Mouse (Mus musculus) heart, postnatal 4 days (tissue): Measurements from ENCODE around the gene Ablim1. TPM values are rescaled to one million over a fixed set of nuclear protein-coding genes. Genes with fewer than 3 reads are reported as not detected.

ENCODE experiments used
- DNase-seq: peaks from one replicate; pipeline ENCODE4 v3.0.0; 2021
- total RNA-seq, 2 experiments: library from RNA; stranded (reverse); gene quantifications; 2 replicates each; pipeline ENCODE4 v1.2.3; 2021

Ablim1 gene
- total RNA-seq, 2 experiments from 2014 or later = 312 to 353 TPM

GRCm38 (mm10) chr19:57057568-57057967, 257.2 kb downstream of the Ablim1 start:
- no peak for DNase-seq

- DNase-seq = no peak
Measured at GRCm38 (mm10) chr19:57055215-57056120, 259.3 kb downstream of the Ablim1 start.

- no peak for DNase-seq
Measured at GRCm38 (mm10) chr19:57052959-57053358, 261.8 kb downstream of the Ablim1 start.

DNA sequence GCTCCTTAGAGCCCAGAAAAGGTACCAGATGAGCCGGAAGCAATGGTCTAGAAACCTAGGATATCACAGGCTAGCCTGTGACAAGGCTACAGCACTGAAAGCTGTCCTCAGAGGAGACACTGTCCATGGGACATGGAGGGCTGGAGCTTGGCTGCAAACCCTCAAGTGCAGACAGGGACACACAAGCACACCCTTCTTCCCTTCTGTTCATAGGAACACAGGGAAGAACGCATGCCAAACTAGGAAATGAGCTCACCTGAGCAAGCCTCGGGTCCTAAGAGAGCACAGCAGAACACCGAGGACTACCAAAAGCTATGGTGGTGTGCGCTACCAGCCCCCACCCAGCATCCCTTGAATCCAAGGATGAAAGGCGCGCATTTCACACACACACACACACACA, 262.7 kb downstream of the Ablim1 start:
- no peak for DNase-seq

- no peak for DNase-seq
Measured at GRCm38 (mm10) chr19:57049592-57050090, 265.1 kb downstream of the Ablim1 start.

GRCm38 (mm10) chr19:57047671-57048320, 266.9 kb downstream of the Ablim1 start:
- DNase-seq = no peak

GRCm38 (mm10) chr19:57039258-57039657, 275.5 kb downstream of the Ablim1 start:
- DNase-seq = peak; percentile 42

GRCm38 (mm10) chr19:57036860-57037259, 277.9 kb downstream of the Ablim1 start:
- no peak for DNase-seq

DNA sequence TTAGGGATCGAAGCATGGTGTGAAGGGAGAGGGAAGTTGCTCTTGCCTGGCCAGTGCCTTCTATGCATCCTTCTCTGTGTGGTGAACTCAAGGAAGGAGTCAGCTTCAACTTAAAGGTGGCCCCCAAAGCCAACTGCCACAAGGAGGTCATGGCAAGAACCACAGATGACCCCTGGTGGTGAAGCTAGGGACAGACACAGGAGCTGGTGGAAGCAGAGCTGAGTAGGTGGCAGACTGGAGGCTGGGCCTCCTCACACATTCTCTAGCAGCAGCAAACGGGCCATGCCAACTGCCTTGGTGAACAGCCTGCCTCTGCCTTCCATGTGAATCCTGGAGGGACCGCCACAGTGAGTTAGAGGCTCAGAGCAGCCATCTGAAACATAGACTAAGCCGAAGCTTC, 283.1 kb downstream of the Ablim1 start:
- DNase-seq = peak; percentile 82

DNA sequence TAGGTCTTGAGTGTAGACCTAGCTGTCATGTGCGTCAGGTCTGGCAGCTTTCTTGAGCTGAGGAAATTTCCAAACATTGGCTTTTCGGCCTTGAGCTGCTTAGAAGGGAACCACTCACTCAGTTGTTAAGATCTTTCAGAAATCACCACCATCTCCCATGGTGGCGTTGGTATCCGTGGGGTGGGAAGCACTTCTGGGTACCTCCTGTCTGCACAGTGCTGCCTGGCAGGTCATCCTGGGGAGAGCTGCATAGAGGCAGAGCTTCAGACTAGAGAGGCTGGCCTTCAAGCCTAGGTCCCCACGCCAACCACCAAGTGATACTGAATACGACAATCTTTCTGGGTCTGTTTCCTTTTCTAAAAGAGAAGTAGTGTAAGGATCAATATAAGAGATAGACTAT, 285.3 kb downstream of the Ablim1 start:
- DNase-seq = no peak

DNA sequence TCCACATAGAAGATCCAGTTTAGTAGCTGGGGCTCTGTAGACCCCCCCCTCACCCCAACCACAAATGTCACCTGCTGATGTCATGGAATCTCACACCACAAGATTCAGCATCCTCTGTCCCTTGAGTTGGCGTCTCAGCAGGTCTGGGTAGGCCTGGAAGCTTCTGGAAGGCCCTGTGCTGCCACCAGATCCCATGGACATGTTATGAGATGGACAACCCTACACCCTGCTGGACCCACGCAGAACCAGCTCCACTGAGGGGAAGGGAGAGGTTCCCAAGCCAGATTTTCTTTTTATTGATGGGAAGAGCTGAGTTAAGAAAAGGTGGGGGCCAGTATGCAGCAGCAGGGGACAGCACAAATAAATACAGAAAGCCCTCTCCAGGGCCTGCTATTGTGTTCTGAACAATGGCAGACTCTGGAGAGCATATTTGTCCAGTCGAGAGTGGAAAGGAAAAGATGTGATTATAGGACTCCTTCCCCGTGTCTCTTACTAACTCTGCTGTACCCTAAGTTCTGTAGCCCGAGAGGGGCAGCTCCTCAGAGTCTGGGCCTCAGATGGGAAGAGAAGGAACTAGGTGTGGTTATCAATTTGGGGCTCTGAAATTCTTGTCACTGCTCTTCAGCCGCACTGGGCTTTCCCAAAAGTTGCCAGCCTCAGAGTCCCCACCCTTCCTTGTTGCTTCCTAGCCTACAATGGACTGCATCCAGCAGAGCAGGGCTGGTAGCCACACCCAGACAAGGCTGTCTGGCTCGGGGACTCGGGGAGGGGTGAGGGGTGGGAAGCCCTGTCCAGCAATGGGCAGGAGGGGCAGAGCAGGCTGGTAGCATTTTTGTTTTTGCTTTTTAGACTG, 286.2 kb downstream of the Ablim1 start:
- peak; percentile 44 for DNase-seq

DNA sequence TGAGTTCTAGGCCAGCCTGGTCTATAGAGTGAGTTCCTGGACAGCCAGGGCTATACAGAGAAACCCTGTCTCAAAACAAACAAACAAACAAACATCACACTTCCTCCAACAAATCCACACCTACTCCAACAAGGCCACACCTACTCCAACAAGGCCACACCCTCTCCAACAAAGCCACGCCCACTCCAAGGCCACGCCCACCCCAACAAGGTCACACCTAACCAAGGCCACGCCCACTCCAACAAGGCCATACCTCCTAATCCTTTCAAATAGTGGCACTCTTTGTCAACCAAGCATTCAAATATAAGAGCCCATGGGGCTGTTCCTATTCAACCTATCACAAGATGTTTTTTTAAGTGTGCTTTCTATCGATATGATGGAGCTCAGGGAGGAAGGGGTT, 288.2 kb downstream of the Ablim1 start:
- no peak for DNase-seq

GRCm38 (mm10) chr19:57017785-57018179, 296.9 kb downstream of the Ablim1 start:
- DNase-seq = no peak

DNA sequence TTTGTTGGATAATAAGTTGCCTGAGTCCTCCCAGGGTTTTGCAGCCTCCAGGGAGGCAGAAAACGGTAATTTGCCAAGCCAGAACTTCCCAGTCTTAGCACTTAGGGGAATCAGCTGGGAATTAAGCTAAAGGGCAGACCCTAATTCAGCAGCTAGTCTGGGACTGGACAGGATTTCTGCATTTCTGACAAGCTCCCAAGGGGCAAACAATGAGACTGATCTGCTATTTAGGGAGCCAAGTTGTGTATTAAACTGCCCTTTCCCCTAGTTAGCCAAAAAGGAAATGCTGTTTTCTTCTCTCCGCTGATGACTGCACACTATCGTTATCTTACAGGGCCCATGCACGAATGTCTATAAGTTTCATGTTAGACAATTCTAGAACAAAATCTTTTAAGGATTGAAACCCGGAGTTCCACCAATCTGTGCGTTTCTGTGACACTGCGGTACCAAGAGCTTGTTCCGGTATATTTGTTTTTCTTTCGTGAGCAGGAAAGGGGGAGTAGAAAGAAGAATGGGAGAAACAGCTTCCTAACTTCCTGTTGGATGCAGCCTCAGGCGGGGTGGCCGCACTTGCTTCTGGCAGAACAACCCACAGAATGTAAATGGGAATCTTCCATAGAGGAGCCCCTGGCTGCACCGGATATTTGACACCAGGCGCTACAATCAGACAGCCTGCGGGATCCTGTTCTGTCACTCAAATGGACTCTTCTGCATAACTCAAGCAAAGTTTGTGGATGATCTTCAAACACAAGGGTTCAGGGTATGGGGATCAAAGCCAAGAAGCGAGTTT, 297.5 kb downstream of the Ablim1 start:
- no peak for DNase-seq

DNA sequence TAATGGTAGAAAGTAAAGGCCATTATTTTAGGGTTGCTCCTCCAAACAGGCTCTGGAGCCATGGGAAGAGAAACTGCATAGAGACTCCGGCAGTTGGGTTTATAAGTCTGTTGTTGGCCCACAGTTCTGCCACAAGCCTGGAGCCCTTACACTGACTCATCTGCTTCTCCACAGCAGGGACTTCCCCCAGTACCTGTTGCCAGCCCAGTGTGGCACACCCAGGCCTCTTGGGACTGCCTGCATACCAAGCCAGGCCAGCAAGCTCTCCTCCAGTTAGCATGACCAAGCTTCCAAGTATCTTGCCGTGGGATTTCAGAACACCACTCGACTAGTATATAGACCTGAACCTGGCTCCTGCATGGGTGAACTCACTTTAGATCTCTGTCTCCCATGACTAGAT, 299.9 kb downstream of the Ablim1 start:
- DNase-seq = no peak

GRCm38 (mm10) chr19:57013271-57013677, 301.4 kb downstream of the Ablim1 start:
- no peak for DNase-seq

DNA sequence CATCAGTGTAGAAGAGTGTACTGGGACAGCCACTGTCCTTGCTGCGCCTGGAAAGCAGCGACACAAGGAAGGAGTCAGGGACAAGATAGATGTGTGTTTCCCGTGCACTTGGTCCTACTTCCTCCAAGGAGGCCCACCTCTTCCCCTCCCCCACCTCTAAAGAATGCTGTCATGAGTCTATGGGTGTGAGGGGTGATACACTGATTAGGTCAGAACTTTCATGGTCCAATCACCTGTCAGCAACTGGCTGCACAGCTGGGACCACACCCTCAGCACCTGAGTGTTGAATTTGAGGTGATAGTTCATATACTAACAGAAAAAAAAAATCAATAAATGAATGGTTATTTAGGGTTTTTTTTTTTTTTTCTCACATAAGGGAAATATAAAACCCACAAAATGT, 302.7 kb downstream of the Ablim1 start:
- no peak for DNase-seq

GRCm38 (mm10) chr19:57010064-57010463, 304.7 kb downstream of the Ablim1 start:
- no peak for DNase-seq

DNA sequence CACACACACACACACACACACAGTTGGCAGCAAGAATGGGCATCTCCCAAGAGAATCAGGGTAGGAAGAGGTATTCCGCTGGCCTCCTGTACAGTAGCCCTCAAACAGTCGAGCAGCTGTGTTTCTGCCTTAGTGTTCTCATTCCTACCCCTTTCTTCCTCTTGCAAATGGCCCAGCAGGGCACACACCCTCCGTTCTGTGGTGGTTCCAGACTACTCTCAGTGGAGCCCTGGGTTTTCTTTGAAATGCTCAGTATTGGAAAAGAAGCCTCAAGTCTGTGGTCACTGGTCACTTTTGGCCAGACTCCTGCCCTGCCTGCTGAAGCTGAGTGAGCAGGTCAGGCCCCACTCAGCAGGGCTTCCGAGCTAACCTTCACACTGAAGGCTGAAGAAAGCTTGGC, 305.1 kb downstream of the Ablim1 start:
- DNase-seq = no peak

GRCm38 (mm10) chr19:57007781-57008710, 306.7 kb downstream of the Ablim1 start, which contains the start of gene Afap1l2:
TSS of gene Afap1l2 (minus strand) at chr19:57008228.
- peak; percentile 73 for DNase-seq

- peak; percentile 54 for DNase-seq
Measured at GRCm38 (mm10) chr19:57007291-57007690, 307.4 kb downstream of the Ablim1 start.
